Mouse (Mus musculus) hindbrain, postnatal 0 days (tissue): ENCODE measurements at regions not wholly inside any gene's neighbourhood (a gene's known extent, or its start where the extent isn't known, plus 50 kb on each side); places are given as distances from the start of the nearest gene placed in this dataset.

Source experiments
- ATAC-seq: fragments of 200-750 bp; cut with Nextera tagmentation; 2 replicates; pipeline ENCODE4 v1.8.0; 2017; ENCODE audit warnings: mild to moderate bottlenecking, moderate TSS enrichment, moderate library complexity
- DNase-seq: peaks from one replicate; pipeline ENCODE4 v3.0.0-alpha.2; 2015; ENCODE audit warnings: low spot score
- H3K27ac ChIP-seq: fragments of 300-500 bp; sonication (generic); 2 replicates; pipeline ENCODE4 v1.5.1; 2014; ENCODE audit warnings: mild to moderate bottlenecking
- H3K27me3 ChIP-seq: fragments of 300-500 bp; sonication (generic); 2 replicates; pipeline ENCODE4 v1.6.1; 2014; ENCODE audit warnings: low read length, mixed read lengths; ENCODE audit not compliant: insufficient read depth
- H3K36me3 ChIP-seq: fragments of 300-500 bp; sonication (generic); 2 replicates; pipeline ENCODE4 v1.6.1; 2014; ENCODE audit warnings: low read length, mixed read lengths; ENCODE audit not compliant: insufficient read depth
- H3K4me1 ChIP-seq: fragments of 300-500 bp; sonication (generic); 2 replicates; pipeline ENCODE4 v1.6.1; 2014; ENCODE audit warnings: antibody characterized with exemption, low read length, mixed read lengths; ENCODE audit not compliant: insufficient read depth
- H3K4me2 ChIP-seq: fragments of 300-500 bp; sonication (generic); 2 replicates; pipeline ENCODE4 v1.6.1; 2014; ENCODE audit warnings: low read depth, mild to moderate bottlenecking, low read length, moderate library complexity, mixed read lengths
- H3K4me3 ChIP-seq: fragments of 300-500 bp; sonication (generic); 2 replicates; pipeline ENCODE4 v1.5.1; 2014; ENCODE audit warnings: low read length
- H3K9ac ChIP-seq: fragments of 300-500 bp; sonication (generic); replicated peaks from 2 replicates; pipeline ENCODE4 v1.6.1; 2014; ENCODE audit warnings: mild to moderate bottlenecking, low read length, moderate library complexity, mixed read lengths
- H3K9me3 ChIP-seq: fragments of 300-500 bp; sonication (generic); 2 replicates; pipeline ENCODE4 v1.6.1; 2016; ENCODE audit warnings: low read length, mixed read lengths
- CTCF ChIP-seq: IDR thresholded peaks from 2 replicates; pipeline ENCODE4 v1.5.1; 2016; ENCODE audit warnings: antibody characterized with exemption, control low read depth, low read depth
- WGBS: fragments of 180-500 bp; shearing (Covaris S2); extraction: QIAGEN DNeasy Blood & Tissue Kit; methylation state at CpG from one replicate; pipeline ENCODE4 v1.1.7; 2014; 5-methylcytosine and 5-hydroxymethylcytosine counted together

DNA sequence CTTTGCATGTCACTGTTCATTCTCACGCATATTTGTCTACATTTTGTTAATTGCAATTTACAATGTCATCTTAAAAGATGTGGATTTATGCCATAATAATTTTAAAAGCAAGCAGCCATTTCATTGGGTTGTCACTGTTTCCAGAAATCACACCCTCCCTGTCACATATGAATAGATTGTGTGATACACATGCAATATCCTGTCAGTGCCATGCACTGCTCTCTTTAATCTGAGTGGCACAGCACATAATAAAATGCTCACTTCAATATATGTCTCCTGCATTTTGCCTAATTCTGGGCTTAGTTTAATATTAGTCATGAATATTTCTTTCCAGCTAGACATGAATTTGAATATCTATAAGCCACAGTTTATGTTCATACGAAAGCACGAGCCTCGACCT is 56.1 kb upstream of the 1700008P02Rik start:
- Histone ChIP-seq H3K4me2 (no peak overlapping the region), H3K27ac (no peak overlapping the region), H3K27me3 (no peaks in the 10 kb centered on the region), H3K36me3 (no peaks in the 10 kb centered on the region), H3K9me3 (no peaks in the 10 kb centered on the region), H3K9ac (no peak overlapping the region), H3K4me1 (no peaks in the 10 kb centered on the region), H3K4me3 (no peak overlapping the region)
- ATAC-seq = no peak
- 83% methylated on average over 4 of the region's 4 CpGs for WGBS
- DNase-seq = no peak
- no peak for TF ChIP-seq CTCF

DNA sequence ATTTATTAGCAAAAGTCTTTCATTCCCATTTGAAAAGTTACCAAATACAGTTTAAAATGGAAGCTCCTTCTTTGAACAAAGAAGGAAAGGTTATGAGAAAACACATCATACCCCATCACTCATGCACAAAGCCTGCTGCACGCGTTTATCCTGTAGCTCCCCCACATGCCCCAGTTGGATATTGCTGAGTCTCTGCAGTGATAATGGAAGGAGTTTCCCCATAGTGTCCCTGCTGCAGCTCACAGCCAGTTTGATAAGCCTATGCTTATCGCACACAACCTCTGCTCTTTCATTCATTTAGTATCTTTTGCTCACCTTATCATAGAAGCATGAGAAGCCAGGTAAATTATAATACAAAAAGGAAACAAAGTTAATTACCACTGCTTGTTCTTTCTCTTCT is 55.1 kb upstream of the 1700008P02Rik start:
- no peaks in the 10 kb centered on the region for H3K9me3 ChIP-seq
- H3K4me2 ChIP-seq = no peak overlapping the region
- no peak overlapping the region for H3K27ac ChIP-seq
- no peaks in the 10 kb centered on the region for H3K4me1 ChIP-seq
- H3K36me3 ChIP-seq = no peaks in the 10 kb centered on the region
- no peak overlapping the region for H3K9ac ChIP-seq
- peak; percentile 78 for ATAC-seq
- WGBS = 47% methylated on average over 3 of the region's 3 CpGs
- peak; percentile 66 for TF ChIP-seq CTCF
- H3K27me3 ChIP-seq = no peaks in the 10 kb centered on the region
- DNase-seq = peak; percentile 59
- H3K4me3 ChIP-seq = no peak overlapping the region
